Mouse (Mus musculus): ENCODE measurements at regions not wholly inside any gene's neighbourhood (a gene's known extent, or its start where the extent isn't known, plus 50 kb on each side); places are given as distances from the start of the nearest gene placed in this dataset.

DNA sequence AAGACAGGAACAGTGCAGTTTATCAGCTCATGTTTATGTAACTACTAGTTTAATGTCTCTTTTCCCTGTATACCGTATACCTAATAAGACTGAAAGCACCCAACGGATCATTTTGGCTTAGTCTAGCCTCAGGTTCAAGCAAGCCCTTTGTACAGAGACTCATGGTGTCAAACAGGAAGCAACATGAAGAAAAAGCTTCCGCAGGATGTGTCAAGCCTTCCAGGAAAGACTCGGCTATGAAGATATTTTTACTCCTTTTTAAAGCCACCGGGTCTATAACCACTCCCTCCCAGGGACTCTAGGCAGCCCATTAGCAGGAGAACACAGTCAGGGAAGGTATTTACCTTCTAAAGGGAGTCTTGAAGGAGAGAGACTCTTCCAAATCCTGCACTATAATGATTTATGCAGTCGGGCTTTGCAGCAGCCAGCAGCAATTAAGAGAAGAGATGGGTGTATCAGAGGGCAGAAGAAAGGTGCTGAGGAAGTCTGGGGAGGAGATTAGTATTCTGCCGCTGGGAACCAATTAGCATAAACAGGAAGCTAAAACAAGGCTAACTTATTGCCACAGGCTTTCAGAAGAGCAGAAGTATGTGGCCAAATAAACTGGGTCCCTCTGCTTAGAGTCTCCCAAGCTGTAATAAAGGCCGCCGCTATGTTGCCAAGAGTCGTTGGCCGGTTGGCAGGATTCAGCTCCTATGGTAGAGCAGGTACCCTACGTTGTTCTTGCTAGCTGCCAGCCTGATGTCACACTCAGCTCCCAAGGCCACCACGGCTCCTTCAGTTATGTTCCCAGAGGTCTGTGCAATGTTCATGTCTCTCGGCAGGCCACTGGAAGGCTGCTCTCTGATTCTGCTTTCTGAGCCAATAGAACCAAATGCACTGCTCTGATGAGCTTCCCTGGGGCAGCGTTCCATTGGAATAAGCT is 98.7 kb downstream of the Tsen15 start:
- Histone ChIP-seq H3K27ac (replicated peaks; ENCODE audit: insufficient read depth, low read depth, low read length) (no peak overlapping the region), H3K9ac (ENCODE audit: low read depth, low read length) (no peak overlapping the region), H3K4me3 (ENCODE audit: insufficient read depth, low read depth, low read length) (no peak overlapping the region), H3K79me2 (ENCODE audit: control insufficient read depth, insufficient read depth, low read length) (no peaks in the 10 kb centered on the region), H3K27me3 (ENCODE audit: control insufficient read depth, insufficient read depth, low read length) (no peaks in the 10 kb centered on the region), H3K36me3 (ENCODE audit: control insufficient read depth, insufficient read depth, low read length) (no peaks in the 10 kb centered on the region), H3K4me1 (ENCODE audit: control insufficient read depth, insufficient read depth, low read length) (no peaks in the 10 kb centered on the region)
- WGBS = 63% methylated on average over 15 of the region's 15 CpGs
- TF ChIP-seq POLR2A (IDR thresholded peaks at IDR 0.05; ENCODE audit: extremely low read depth, insufficient read depth, low read length) (no peak), CTCF (IDR thresholded peaks at IDR 0.05; ENCODE audit: low read depth, low read length) (no peak)
- no peak for DNase-seq (ENCODE audit: extremely low read depth, low read depth, low spot score)

DNA sequence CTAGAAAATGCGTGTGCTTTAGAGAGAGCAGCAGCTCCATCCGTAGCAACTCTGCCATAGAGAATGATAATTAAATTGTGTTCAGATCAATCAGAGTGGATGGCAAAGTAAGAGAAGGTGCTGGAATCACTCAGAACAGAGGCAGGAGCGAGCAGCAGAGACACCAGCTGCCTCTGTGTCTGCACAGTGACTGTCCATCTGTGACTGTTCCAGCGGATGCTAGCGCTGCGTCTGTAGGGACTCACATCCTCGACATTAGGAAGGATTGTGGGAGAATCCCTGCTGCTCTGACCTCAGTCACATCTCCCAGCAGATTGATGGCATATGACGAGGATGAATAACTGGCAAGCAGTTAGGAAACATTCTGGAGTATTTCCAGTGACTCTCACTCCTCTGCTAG is 99.8 kb downstream of the Tsen15 start:
- DNase-seq (ENCODE audit: extremely low read depth, low read depth, low spot score) = no peak
- Histone ChIP-seq H3K9ac (ENCODE audit: low read depth, low read length) (no peak overlapping the region), H3K36me3 (ENCODE audit: control insufficient read depth, insufficient read depth, low read length) (no peaks in the 10 kb centered on the region), H3K4me3 (ENCODE audit: insufficient read depth, low read depth, low read length) (no peak overlapping the region), H3K27ac (replicated peaks; ENCODE audit: insufficient read depth, low read depth, low read length) (no peak overlapping the region), H3K4me1 (ENCODE audit: control insufficient read depth, insufficient read depth, low read length) (no peaks in the 10 kb centered on the region), H3K79me2 (ENCODE audit: control insufficient read depth, insufficient read depth, low read length) (no peaks in the 10 kb centered on the region), H3K27me3 (ENCODE audit: control insufficient read depth, insufficient read depth, low read length) (no peaks in the 10 kb centered on the region)
- TF ChIP-seq CTCF (IDR thresholded peaks at IDR 0.05; ENCODE audit: low read depth, low read length) (no peak), POLR2A (IDR thresholded peaks at IDR 0.05; ENCODE audit: extremely low read depth, insufficient read depth, low read length) (no peak)
- WGBS = 86% methylated on average over 8 of the region's 8 CpGs

- Histone ChIP-seq H3K36me3 (ENCODE audit: control insufficient read depth, insufficient read depth, low read length) (no peaks in the 10 kb centered on the region), H3K79me2 (ENCODE audit: control insufficient read depth, insufficient read depth, low read length) (no peaks in the 10 kb centered on the region), H3K4me1 (ENCODE audit: control insufficient read depth, insufficient read depth, low read length) (no peaks in the 10 kb centered on the region), H3K27ac (replicated peaks; ENCODE audit: insufficient read depth, low read depth, low read length) (no peak overlapping the region), H3K4me3 (ENCODE audit: insufficient read depth, low read depth, low read length) (no peak overlapping the region), H3K9ac (ENCODE audit: low read depth, low read length) (no peak overlapping the region), H3K27me3 (ENCODE audit: control insufficient read depth, insufficient read depth, low read length) (no peaks in the 10 kb centered on the region)
- WGBS = 95% methylated on average over 11 of the region's 11 CpGs
- TF ChIP-seq POLR2A (IDR thresholded peaks at IDR 0.05; ENCODE audit: extremely low read depth, insufficient read depth, low read length) (no peak), CTCF (IDR thresholded peaks at IDR 0.05; ENCODE audit: low read depth, low read length) (no peak)
- DNase-seq (ENCODE audit: extremely low read depth, low read depth, low spot score) = no peak
Measured at GRCm38 (mm10) chr1:152282106-152282505, 104.4 kb downstream of the Tsen15 start.

DNA sequence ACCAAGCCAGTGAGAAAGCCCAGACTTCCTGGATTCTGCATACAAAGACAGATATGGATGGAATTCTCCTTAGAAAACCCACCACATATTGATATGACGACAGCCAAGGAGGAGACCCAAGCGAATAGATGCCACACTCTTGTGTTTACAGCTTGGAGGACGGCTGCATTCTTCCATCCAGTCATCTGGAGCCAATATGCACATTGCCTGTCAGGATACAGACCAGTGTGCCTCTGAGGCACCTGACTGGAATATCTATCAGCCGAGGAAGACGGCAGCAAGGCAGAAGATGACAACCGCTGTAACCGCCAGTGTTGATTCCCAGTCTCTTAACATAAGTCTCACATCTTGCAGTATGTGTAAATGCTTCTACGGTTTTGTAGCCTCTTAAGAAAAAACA is 105.3 kb downstream of the Tsen15 start:
- Histone ChIP-seq H3K79me2 (ENCODE audit: control insufficient read depth, insufficient read depth, low read length) (no peaks in the 10 kb centered on the region), H3K4me1 (ENCODE audit: control insufficient read depth, insufficient read depth, low read length) (no peaks in the 10 kb centered on the region), H3K27ac (replicated peaks; ENCODE audit: insufficient read depth, low read depth, low read length) (no peak overlapping the region), H3K27me3 (ENCODE audit: control insufficient read depth, insufficient read depth, low read length) (no peaks in the 10 kb centered on the region), H3K4me3 (ENCODE audit: insufficient read depth, low read depth, low read length) (no peak overlapping the region), H3K36me3 (ENCODE audit: control insufficient read depth, insufficient read depth, low read length) (no peaks in the 10 kb centered on the region), H3K9ac (ENCODE audit: low read depth, low read length) (no peak overlapping the region)
- TF ChIP-seq POLR2A (IDR thresholded peaks at IDR 0.05; ENCODE audit: extremely low read depth, insufficient read depth, low read length) = no peak
- TF ChIP-seq CTCF (IDR thresholded peaks at IDR 0.05; ENCODE audit: low read depth, low read length) = no peak
- 87% methylated on average over 8 of the region's 8 CpGs for WGBS
- no peak for DNase-seq (ENCODE audit: extremely low read depth, low read depth, low spot score)

- 28% methylated on average over 1 of the region's 1 CpGs for WGBS
- Histone ChIP-seq H3K4me1 (ENCODE audit: control insufficient read depth, insufficient read depth, low read length) (no peaks in the 10 kb centered on the region), H3K27me3 (ENCODE audit: control insufficient read depth, insufficient read depth, low read length) (no peaks in the 10 kb centered on the region), H3K36me3 (ENCODE audit: control insufficient read depth, insufficient read depth, low read length) (no peaks in the 10 kb centered on the region), H3K9ac (ENCODE audit: low read depth, low read length) (no peak overlapping the region), H3K27ac (replicated peaks; ENCODE audit: insufficient read depth, low read depth, low read length) (no peak overlapping the region), H3K4me3 (ENCODE audit: insufficient read depth, low read depth, low read length) (no peak overlapping the region), H3K79me2 (ENCODE audit: control insufficient read depth, insufficient read depth, low read length) (no peaks in the 10 kb centered on the region)
- no peak for DNase-seq (ENCODE audit: extremely low read depth, low read depth, low spot score)
- peak; percentile 45; the same call in 1 of the 2 replicates for TF ChIP-seq CTCF (IDR thresholded peaks at IDR 0.05; ENCODE audit: low read depth, low read length)
- TF ChIP-seq POLR2A (IDR thresholded peaks at IDR 0.05; ENCODE audit: extremely low read depth, insufficient read depth, low read length) = no peak
Measured at GRCm38 (mm10) chr1:152280014-152280413, 106.5 kb downstream of the Tsen15 start.

GRCm38 (mm10) chr1:152275011-152275410 is 111.5 kb downstream of the Tsen15 start:
- TF ChIP-seq CTCF (IDR thresholded peaks at IDR 0.05; ENCODE audit: low read depth, low read length) (no peak), POLR2A (IDR thresholded peaks at IDR 0.05; ENCODE audit: extremely low read depth, insufficient read depth, low read length) (no peak)
- Histone ChIP-seq H3K36me3 (ENCODE audit: control insufficient read depth, insufficient read depth, low read length) (no peaks in the 10 kb centered on the region), H3K9ac (ENCODE audit: low read depth, low read length) (no peak overlapping the region), H3K79me2 (ENCODE audit: control insufficient read depth, insufficient read depth, low read length) (no peaks in the 10 kb centered on the region), H3K27me3 (ENCODE audit: control insufficient read depth, insufficient read depth, low read length) (no peaks in the 10 kb centered on the region), H3K4me1 (ENCODE audit: control insufficient read depth, insufficient read depth, low read length) (peaks cover 7% of the 10 kb centered on the region), H3K4me3 (ENCODE audit: insufficient read depth, low read depth, low read length) (no peak overlapping the region), H3K27ac (replicated peaks; ENCODE audit: insufficient read depth, low read depth, low read length) (no peak overlapping the region)
- 98% methylated on average over 24 of the region's 24 CpGs for WGBS
- DNase-seq (ENCODE audit: extremely low read depth, low read depth, low spot score) = no peak

All from liver, adult 2 months (tissue).